Mouse (Mus musculus): ENCODE data around the gene Hpca. TPM values are rescaled to one million over a fixed set of nuclear protein-coding genes. Genes with fewer than 3 reads are reported as not detected.

The Hpca gene
- polyA plus RNA-seq, 1 experiment from 2014 or later, result 4.0 TPM

GRCm38 (mm10) chr4:129128582-129129338 lies 6.9 kb upstream of the Hpca start:
- 58% methylated on average over 13 of the region's 13 CpGs for WGBS
- Histone ChIP-seq H3K4me1 (ENCODE audit: control insufficient read depth, insufficient read depth, low read length) (peaks cover 24% of the 10 kb centered on the region), H3K4me2 (ENCODE audit: low read depth, low read length) (no peak overlapping the region)

GRCm38 (mm10) chr4:129125736-129126451 lies 4.1 kb upstream of the Hpca start:
- H3K9me3 ChIP-seq (ENCODE audit: control insufficient read depth, low read length), result no peaks in the 10 kb centered on the region
- WGBS, result 17% methylated on average over 19 of the region's 19 CpGs
- 0 out of 2 replicates have a peak, but pooled peaks have one; percentile 32 for ATAC-seq
- peaks cover 28% of the 10 kb centered on the region for H3K4me1 ChIP-seq (ENCODE audit: control insufficient read depth, insufficient read depth, low read length)
- H3K36me3 ChIP-seq (ENCODE audit: control insufficient read depth, insufficient read depth, low read length), result no peaks in the 10 kb centered on the region
- peaks cover 17% of the 10 kb centered on the region for H3K27me3 ChIP-seq (replicated peaks; ENCODE audit: control insufficient read depth, insufficient read depth, low read length)
- peak overlapping the region; percentile 46 for H3K4me2 ChIP-seq (ENCODE audit: low read depth, low read length)
- H3K9ac ChIP-seq (ENCODE audit: low read depth, low read length), result no peak overlapping the region
- H3K27ac ChIP-seq (ENCODE audit: low read length), result no peak overlapping the region
- peak overlapping the region; percentile 32 for H3K4me3 ChIP-seq (ENCODE audit: low read length)

More at GRCm38 (mm10) chr4:129128582-129129338, 6.9 kb upstream of the Hpca start:
- H3K9me3 ChIP-seq (ENCODE audit: control insufficient read depth, low read length), result no peaks in the 10 kb centered on the region
- H3K27me3 ChIP-seq (replicated peaks; ENCODE audit: control insufficient read depth, insufficient read depth, low read length), result no peaks in the 10 kb centered on the region; the same call in 1 of the 2 replicates
- no peak overlapping the region for H3K4me3 ChIP-seq (ENCODE audit: low read length)
- no peak for ATAC-seq
- no peak overlapping the region for H3K9ac ChIP-seq (ENCODE audit: low read depth, low read length)
- no peaks in the 10 kb centered on the region for H3K36me3 ChIP-seq (ENCODE audit: control insufficient read depth, insufficient read depth, low read length)
- no peak overlapping the region for H3K27ac ChIP-seq (ENCODE audit: low read length)

- no peaks in the 10 kb centered on the region for H3K9me3 ChIP-seq (ENCODE audit: control insufficient read depth, low read length)
- no peak overlapping the region for H3K27ac ChIP-seq (ENCODE audit: low read length)
- H3K36me3 ChIP-seq (ENCODE audit: control insufficient read depth, insufficient read depth, low read length), result no peaks in the 10 kb centered on the region
- H3K4me2 ChIP-seq (ENCODE audit: low read depth, low read length), result no peak overlapping the region
- H3K4me3 ChIP-seq (ENCODE audit: low read length), result no peak overlapping the region
- H3K27me3 ChIP-seq (replicated peaks; ENCODE audit: control insufficient read depth, insufficient read depth, low read length), result peaks cover 26% of the 10 kb centered on the region
- H3K4me1 ChIP-seq (ENCODE audit: control insufficient read depth, insufficient read depth, low read length), result peaks cover 18% of the 10 kb centered on the region
- ATAC-seq, result no peak
- H3K9ac ChIP-seq (ENCODE audit: low read depth, low read length), result no peak overlapping the region
- 7% methylated on average over 13 of the region's 13 CpGs for WGBS
Observed at GRCm38 (mm10) chr4:129124652-129125146, 2.9 kb upstream of the Hpca start.

GRCm38 (mm10) chr4:129122719-129123118 lies 883 bp upstream of the Hpca start:
- peaks cover 26% of the 10 kb centered on the region for H3K27me3 ChIP-seq (replicated peaks; ENCODE audit: control insufficient read depth, insufficient read depth, low read length)
- no peak overlapping the region for H3K4me2 ChIP-seq (ENCODE audit: low read depth, low read length)
- no peak overlapping the region for H3K4me3 ChIP-seq (ENCODE audit: low read length)
- no peak for ATAC-seq
- H3K27ac ChIP-seq (ENCODE audit: low read length), result no peak overlapping the region
- no peaks in the 10 kb centered on the region for H3K36me3 ChIP-seq (ENCODE audit: control insufficient read depth, insufficient read depth, low read length)
- 21% methylated on average over 8 of the region's 8 CpGs for WGBS
- peaks cover 17% of the 10 kb centered on the region for H3K4me1 ChIP-seq (ENCODE audit: control insufficient read depth, insufficient read depth, low read length)
- H3K9me3 ChIP-seq (ENCODE audit: control insufficient read depth, low read length), result no peaks in the 10 kb centered on the region
- no peak overlapping the region for H3K9ac ChIP-seq (ENCODE audit: low read depth, low read length)

GRCm38 (mm10) chr4:129122107-129122506 lies 271 bp upstream of the Hpca start:
- H3K9ac ChIP-seq (ENCODE audit: low read depth, low read length), result no peak overlapping the region
- H3K27me3 ChIP-seq (replicated peaks; ENCODE audit: control insufficient read depth, insufficient read depth, low read length), result peaks cover 26% of the 10 kb centered on the region
- H3K4me1 ChIP-seq (ENCODE audit: control insufficient read depth, insufficient read depth, low read length), result peaks cover 17% of the 10 kb centered on the region

GRCm38 (mm10) chr4:129120520-129121445 lies 1.1 kb downstream of the Hpca start:
- peak; percentile 76 for ATAC-seq
- Histone ChIP-seq H3K27me3 (replicated peaks; ENCODE audit: control insufficient read depth, insufficient read depth, low read length) (peaks cover 26% of the 10 kb centered on the region), H3K36me3 (ENCODE audit: control insufficient read depth, insufficient read depth, low read length) (no peaks in the 10 kb centered on the region), H3K9ac (ENCODE audit: low read depth, low read length) (peak overlapping the region; percentile 7; the same call in 1 of the 2 replicates), H3K4me2 (ENCODE audit: low read depth, low read length) (peak overlapping the region; percentile 91), H3K9me3 (ENCODE audit: control insufficient read depth, low read length) (no peaks in the 10 kb centered on the region), H3K4me3 (ENCODE audit: low read length) (peak overlapping the region; percentile 52), H3K27ac (ENCODE audit: low read length) (no peak overlapping the region), H3K4me1 (ENCODE audit: control insufficient read depth, insufficient read depth, low read length) (peaks cover 12% of the 10 kb centered on the region)
- WGBS, result 1% methylated on average over 54 of the region's 59 CpGs

More at GRCm38 (mm10) chr4:129122107-129122506, 271 bp upstream of the Hpca start:
- no peak overlapping the region for H3K4me2 ChIP-seq (ENCODE audit: low read depth, low read length)
- H3K4me3 ChIP-seq (ENCODE audit: low read length), result no peak overlapping the region
- no peaks in the 10 kb centered on the region for H3K36me3 ChIP-seq (ENCODE audit: control insufficient read depth, insufficient read depth, low read length)
- no peak overlapping the region for H3K27ac ChIP-seq (ENCODE audit: low read length)
- no peaks in the 10 kb centered on the region for H3K9me3 ChIP-seq (ENCODE audit: control insufficient read depth, low read length)
- ATAC-seq, result no peak
- WGBS, result 24% methylated on average over 9 of the region's 9 CpGs

- 74% methylated on average over 10 of the region's 10 CpGs for WGBS
- no peaks in the 10 kb centered on the region for H3K9me3 ChIP-seq (ENCODE audit: control insufficient read depth, low read length)
- ATAC-seq, result no peak
- no peak overlapping the region for H3K9ac ChIP-seq (ENCODE audit: low read depth, low read length)
- H3K4me3 ChIP-seq (ENCODE audit: low read length), result no peak overlapping the region
- H3K27ac ChIP-seq (ENCODE audit: low read length), result no peak overlapping the region
- no peak overlapping the region for H3K4me2 ChIP-seq (ENCODE audit: low read depth, low read length)
- H3K27me3 ChIP-seq (replicated peaks; ENCODE audit: control insufficient read depth, insufficient read depth, low read length), result peaks cover 26% of the 10 kb centered on the region
- no peaks in the 10 kb centered on the region for H3K36me3 ChIP-seq (ENCODE audit: control insufficient read depth, insufficient read depth, low read length)
- H3K4me1 ChIP-seq (ENCODE audit: control insufficient read depth, insufficient read depth, low read length), result peaks cover 5% of the 10 kb centered on the region
Observed at GRCm38 (mm10) chr4:129119708-129120107, 2.1 kb downstream of the Hpca start.

- Histone ChIP-seq H3K36me3 (ENCODE audit: control insufficient read depth, insufficient read depth, low read length) (no peaks in the 10 kb centered on the region), H3K27me3 (replicated peaks; ENCODE audit: control insufficient read depth, insufficient read depth, low read length) (peaks cover 26% of the 10 kb centered on the region), H3K4me2 (ENCODE audit: low read depth, low read length) (no peak overlapping the region), H3K9ac (ENCODE audit: low read depth, low read length) (no peak overlapping the region), H3K4me1 (ENCODE audit: control insufficient read depth, insufficient read depth, low read length) (peaks cover 9% of the 10 kb centered on the region), H3K9me3 (ENCODE audit: control insufficient read depth, low read length) (no peaks in the 10 kb centered on the region), H3K27ac (ENCODE audit: low read length) (no peak overlapping the region), H3K4me3 (ENCODE audit: low read length) (no peak overlapping the region)
- ATAC-seq, result no peak
- 86% methylated on average over 14 of the region's 14 CpGs for WGBS
Observed at GRCm38 (mm10) chr4:129117720-129118510, 3.9 kb downstream of the Hpca start.

All from intestine, embryonic 16.5 days (tissue).